30 mouse cellular contexts compared by ENCODE assay signal in the genomic region with DNA sequence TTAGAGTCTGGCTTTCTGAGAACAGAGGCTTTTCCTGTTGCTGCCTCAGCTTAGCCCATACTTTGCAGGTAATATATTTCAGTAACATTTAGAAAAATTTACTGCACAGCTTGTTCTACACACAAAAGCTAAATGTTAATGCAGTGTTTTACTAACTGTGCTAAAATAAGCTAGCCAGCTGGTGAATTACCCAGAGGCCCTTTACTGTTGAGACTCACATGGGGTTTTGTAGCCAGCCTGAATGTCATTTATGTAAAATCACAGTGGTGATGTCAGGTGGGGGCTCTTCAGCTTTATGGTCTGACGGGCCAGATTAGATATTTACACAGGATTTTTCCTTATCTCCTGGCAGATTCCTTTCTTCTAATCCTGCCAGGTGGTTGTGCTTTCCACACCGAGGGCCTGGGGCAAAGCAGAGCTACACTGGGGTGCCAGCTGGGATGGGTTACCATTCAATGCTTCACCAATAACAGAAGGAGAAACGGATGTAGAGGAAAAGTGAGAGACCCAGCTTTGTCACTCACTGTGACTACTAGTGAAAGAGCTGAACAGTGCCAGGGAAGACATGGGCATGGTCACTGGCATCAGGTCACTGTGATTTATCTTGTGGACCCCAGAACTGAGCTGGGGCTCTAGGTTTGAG. TPM values are rescaled to one million over a fixed set of nuclear protein-coding genes. Genes with fewer than 3 reads are reported as not detected.
DNase-seq lines count a peak whose midpoint lies in the region; ATAC-seq lines count a peak whose summit lies in the region.
"Had no signal": no experiment of that assay in that cellular context is flagged by ENCODE, and none has a peak within 500 bp of the region (broad histone marks: within the 10 kb centered on the region; RNA-seq: fewer than 3 reads in every experiment).

No protein-coding gene starts in this region.

- no peak for DNase-seq in forebrain, embryonic 11.5 days (ENCODE audit: low spot score)
- peak; percentile 12 to 41 for DNase-seq in left cerebral cortex, postnatal 14 days (ENCODE audit: low spot score in 2 of 2)
- DNase-seq in left cerebral cortex, postnatal 36 days (ENCODE audit: low spot score in 2 of 2) = no peak
- DNase-seq in right cerebral cortex, adult 2 months (ENCODE audit: low spot score in 2 of 2) = peak; percentile 4 to 7
- no peak for DNase-seq in right cerebral cortex, postnatal 4 days
- DNase-seq in spleen, adult 12 weeks (ENCODE audit: low spot score) = no peak
- no peak for DNase-seq in thymus, postnatal 36 days
- DNase-seq: adrenal gland, postnatal 25 days; cerebellum, adult 11-12 months; gastrocnemius, postnatal 14 days; heart, adult 18-20 months; heart, postnatal 14 days; kidney, adult 9 months; kidney, postnatal 14 days; lung, adult 18-20 months; lung, postnatal 10 days; thymus, postnatal 25 days had no signal

- no peak overlapping the region for H3K4me2 ChIP-seq in forebrain, embryonic 15.5 days (replicated peaks)
- no peak overlapping the region for H3K4me2 ChIP-seq in forebrain, embryonic 11.5 days (ENCODE audit: low read depth, low read length, severe bottlenecking)
- H3K4me2 ChIP-seq: embryonic facial prominence, embryonic 12.5 days; heart, embryonic 13.5 days; limb, embryonic 13.5 days; liver, embryonic 12.5 days had no signal

- ATAC-seq in forebrain, embryonic 15.5 days (replicated peaks) = peak; percentile 72
- no peak for ATAC-seq in forebrain, embryonic 11.5 days (replicated peaks; ENCODE audit: low FRiP score)
- ATAC-seq: CD4-positive, CD25-positive, alpha-beta regulatory T cell, adult 4 months; hindbrain, postnatal 0 days; intestine, embryonic 16.5 days; liver, embryonic 12.5 days had no signal

- 53% methylated on average over 3 of the region's 3 CpGs for WGBS in forebrain, embryonic 15.5 days
- 67% methylated on average over 3 of the region's 3 CpGs for WGBS in forebrain, embryonic 11.5 days

- no peaks in the 10 kb centered on the region for H3K36me3 ChIP-seq in forebrain, embryonic 15.5 days
- H3K36me3 ChIP-seq in forebrain, embryonic 11.5 days (ENCODE audit: control insufficient read depth, insufficient read depth, low read length) = no peaks in the 10 kb centered on the region
- H3K36me3 ChIP-seq: embryonic facial prominence, embryonic 12.5 days; heart, embryonic 13.5 days; limb, embryonic 13.5 days; liver, embryonic 12.5 days; midbrain, embryonic 10.5 days had no signal

- H3K9me3 ChIP-seq in forebrain, embryonic 15.5 days = no peaks in the 10 kb centered on the region
- H3K9me3 ChIP-seq in forebrain, embryonic 11.5 days (ENCODE audit: control insufficient read depth, low read length) = no peaks in the 10 kb centered on the region
- H3K9me3 ChIP-seq: embryonic facial prominence, embryonic 12.5 days; heart, embryonic 13.5 days; limb, embryonic 13.5 days; liver, embryonic 12.5 days; midbrain, embryonic 10.5 days had no signal

- H3K27ac ChIP-seq in forebrain, embryonic 15.5 days (replicated peaks) = no peak overlapping the region
- no peak overlapping the region for H3K27ac ChIP-seq in forebrain, embryonic 11.5 days (ENCODE audit: low read depth, low read length)
- H3K27ac ChIP-seq: embryonic facial prominence, embryonic 12.5 days; heart, embryonic 13.5 days; hindbrain, postnatal 0 days; limb, embryonic 13.5 days; liver, embryonic 12.5 days; midbrain, embryonic 10.5 days had no signal

- H3K4me1 ChIP-seq in forebrain, embryonic 15.5 days = no peaks in the 10 kb centered on the region
- H3K4me1 ChIP-seq in forebrain, embryonic 11.5 days (replicated peaks; ENCODE audit: control insufficient read depth, insufficient read depth, low read length) = no peaks in the 10 kb centered on the region
- H3K4me1 ChIP-seq: embryonic facial prominence, embryonic 12.5 days; heart, embryonic 13.5 days; liver, embryonic 12.5 days; midbrain, embryonic 10.5 days had no signal

- no peak overlapping the region for H3K9ac ChIP-seq in forebrain, embryonic 15.5 days (replicated peaks)
- no peak overlapping the region for H3K9ac ChIP-seq in forebrain, embryonic 11.5 days (ENCODE audit: low read length)
- H3K9ac ChIP-seq: embryonic facial prominence, embryonic 12.5 days; heart, embryonic 13.5 days; limb, embryonic 13.5 days; liver, embryonic 12.5 days had no signal

- no peaks in the 10 kb centered on the region for H3K27me3 ChIP-seq in forebrain, embryonic 15.5 days
- H3K27me3 ChIP-seq in forebrain, embryonic 11.5 days (ENCODE audit: control insufficient read depth, insufficient read depth, low read length) = no peaks in the 10 kb centered on the region
- H3K27me3 ChIP-seq: embryonic facial prominence, embryonic 12.5 days; heart, embryonic 13.5 days; limb, embryonic 13.5 days; liver, embryonic 12.5 days had no signal

- intact Hi-C loops in left cerebral cortex, postnatal 14 days (cut with DNase I) = no loop called here
- intact Hi-C loops in left cerebral cortex, postnatal 36 days (cut with DNase I) = no loop called here

- no peak overlapping the region for H3K4me3 ChIP-seq in forebrain, embryonic 15.5 days
- H3K4me3 ChIP-seq in forebrain, embryonic 11.5 days (ENCODE audit: low read depth, low read length) = no peak overlapping the region
- H3K4me3 ChIP-seq: embryonic facial prominence, embryonic 12.5 days; heart, embryonic 13.5 days; limb, embryonic 13.5 days; liver, embryonic 12.5 days; midbrain, embryonic 10.5 days had no signal

RNA-seq across cellular contexts. Expression of gene H2al1n, which starts 48.8 kb away (rescaled TPM):
- polyA plus RNA-seq in forebrain, embryonic 15.5 days (2015; fragmentation: Nextera tagmentation; extraction: Ambion mirVana) = not detected in 2 replicates
- not detected in 2 replicates for polyA plus RNA-seq in forebrain, embryonic 11.5 days (2014; fragmentation: Nextera tagmentation; extraction: Ambion mirVana)
- not detected for total RNA-seq in left cerebral cortex, postnatal 14 days (2021)
- not detected for total RNA-seq in left cerebral cortex, postnatal 36 days (2021)
- total RNA-seq: adrenal gland, postnatal 25 days; gastrocnemius, postnatal 14 days; heart, adult 18-20 months; heart, postnatal 14 days; hindbrain, postnatal 0 days; layer of hippocampus, adult 18-20 months; left cerebral cortex, adult 8-10 months had no signal
- polyA plus RNA-seq: CD4-positive, CD25-positive, alpha-beta regulatory T cell, adult 4 months; embryonic facial prominence, embryonic 12.5 days; heart, embryonic 13.5 days; hindbrain, embryonic 11.5 days; hindbrain, postnatal 0 days; intestine, embryonic 16.5 days; limb, embryonic 13.5 days; liver, embryonic 12.5 days; midbrain, embryonic 10.5 days; spleen, adult 2 months had no signal

Comparison
In these comparisons a context has a peak if more than half of its experiments do, and no peak if none do; other contexts are left out.
1. DNase-seq: peak in left cerebral cortex, postnatal 14 days (2 of 2) and right cerebral cortex, adult 2 months (2 of 2); none in forebrain, embryonic 11.5 days (single experiment), left cerebral cortex, postnatal 36 days (0 of 2), right cerebral cortex, postnatal 4 days (single experiment), spleen, adult 12 weeks (single experiment) and thymus, postnatal 36 days (0 of 2).